Mouse (Mus musculus): ENCODE data around the gene Hist2h3c1.

Hist2h3c1 gene

GRCm38 (mm10) chr3:96255926-96256593, 9.6 kb downstream of the Hist2h3c1 start:
- DNase-seq (ENCODE audit: low spot score in 2 of 2), result no peak

- DNase-seq (ENCODE audit: low spot score in 2 of 2), result no peak
Observed at GRCm38 (mm10) chr3:96257190-96257589, 10.7 kb downstream of the Hist2h3c1 start.

GRCm38 (mm10) chr3:96260220-96260619, 13.7 kb downstream of the Hist2h3c1 start:
- no peak for DNase-seq (ENCODE audit: low spot score in 2 of 2)

- DNase-seq (ENCODE audit: low spot score in 2 of 2), result no peak
Observed at GRCm38 (mm10) chr3:96261623-96262022, 15.1 kb downstream of the Hist2h3c1 start.

- peak; percentile 80 to 85 for DNase-seq (ENCODE audit: low spot score in 2 of 2)
Observed at GRCm38 (mm10) chr3:96262216-96262875, 15.9 kb downstream of the Hist2h3c1 start.

GRCm38 (mm10) chr3:96262979-96263550, 16.6 kb downstream of the Hist2h3c1 start, which contains the start of gene Hist2h4:
TSS of gene Hist2h4 (minus strand) at chr3:96263311.
- DNase-seq (ENCODE audit: low spot score in 2 of 2), result peak; percentile 99

- DNase-seq (ENCODE audit: low spot score in 2 of 2), result peak; percentile 51 to 71
Observed at GRCm38 (mm10) chr3:96263558-96264403, 17.3 kb downstream of the Hist2h3c1 start.

GRCm38 (mm10) chr3:96264404-96264949, 18.0 kb downstream of the Hist2h3c1 start:
- DNase-seq (ENCODE audit: low spot score in 2 of 2), result no peak

GRCm38 (mm10) chr3:96266132-96266710, 19.7 kb downstream of the Hist2h3c1 start:
- DNase-seq (ENCODE audit: low spot score in 2 of 2), result no peak

GRCm38 (mm10) chr3:96267541-96267940, 21.1 kb downstream of the Hist2h3c1 start:
- DNase-seq (ENCODE audit: low spot score in 2 of 2), result no peak

- DNase-seq (ENCODE audit: low spot score in 2 of 2), result peak; percentile 80 to 84
Observed at GRCm38 (mm10) chr3:96268051-96268775, 21.7 kb downstream of the Hist2h3c1 start, which contains the start of gene Hist2h3b. TSS of gene Hist2h3b (plus strand) at chr3:96268654.

- peak in 1 of 2 experiments; percentile 43 for DNase-seq (ENCODE audit: low spot score in 2 of 2)
Observed at GRCm38 (mm10) chr3:96268776-96269378, 22.4 kb downstream of the Hist2h3c1 start.

- DNase-seq (ENCODE audit: low spot score in 2 of 2), result peak; percentile 94 to 96
Observed at GRCm38 (mm10) chr3:96269511-96270474, 23.3 kb downstream of the Hist2h3c1 start, which contains the start of gene Hist2h2bb. TSS of gene Hist2h2bb (plus strand) at chr3:96269752.

- DNase-seq (ENCODE audit: low spot score in 2 of 2), result no peak
Observed at GRCm38 (mm10) chr3:96273591-96274465, 27.3 kb downstream of the Hist2h3c1 start.

GRCm38 (mm10) chr3:96277428-96277799, 30.9 kb downstream of the Hist2h3c1 start:
- peak; percentile 51 to 62 for DNase-seq (ENCODE audit: low spot score in 2 of 2)

- DNase-seq (ENCODE audit: low spot score in 2 of 2), result peak; percentile 92 to 93
Observed at GRCm38 (mm10) chr3:96277800-96278624, 31.5 kb downstream of the Hist2h3c1 start.

- DNase-seq (ENCODE audit: low spot score in 2 of 2), result no peak
Observed at GRCm38 (mm10) chr3:96280660-96281059, 34.2 kb downstream of the Hist2h3c1 start.
